Mouse (Mus musculus) bone marrow, adult 2 months (tissue): Measurements from ENCODE around the gene Gm10778.

Source experiments
- CTCF ChIP-seq: fragments of 200-500 bp; IDR thresholded peaks from 2 replicates; pipeline ENCODE4 v1.5.1; 2011; ENCODE audit warnings: low read length, control low read depth; ENCODE audit not compliant: control insufficient read depth, insufficient read depth
- POLR2A ChIP-seq: fragments of 200-500 bp; IDR thresholded peaks from 2 replicates; pipeline ENCODE4 v1.6.1; 2011; ENCODE audit warnings: low read depth, mild to moderate bottlenecking, control low read depth, low read length, borderline replicate concordance; ENCODE audit not compliant: control insufficient read depth

DNA sequence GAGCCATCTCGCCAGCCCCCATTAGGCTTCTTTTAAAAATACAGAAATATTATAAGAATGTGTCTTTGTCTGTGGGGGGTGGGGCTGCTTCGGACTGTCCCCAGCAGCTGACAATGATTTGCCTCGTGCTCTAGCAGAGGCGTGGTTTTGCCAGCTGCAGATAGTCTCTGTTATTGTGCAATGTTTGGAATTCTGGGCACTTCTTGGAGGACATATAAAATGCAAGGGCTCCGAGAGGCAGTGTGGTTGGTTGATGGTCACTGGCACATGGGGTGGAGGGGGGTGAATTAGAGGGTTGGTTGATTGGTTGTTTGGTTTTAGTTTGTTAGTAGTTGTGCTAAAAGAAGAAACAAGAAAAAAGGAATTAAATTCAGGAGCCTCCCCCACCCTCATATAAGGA lies 28.9 kb upstream of the Gm10778 start:
- TF ChIP-seq CTCF: no peak
- no peak for TF ChIP-seq POLR2A
